Mouse (Mus musculus): ENCODE measurements around the gene Cntnap4.

Cntnap4 gene
- long read RNA-seq, experiment 1: 0 reads
- long read RNA-seq, experiment 2: 0 reads

- intact Hi-C loops (cut with DNase I): loop anchor here (2.0 to 5.0 kb wide), 2 partner anchors 338 to 403 kb away; no protein-coding TSS in a partner anchor
These were observed at the start of gene Cntnap4 for GRCm38 (mm10) chr8:112569471-112570141. TSS of gene Cntnap4 (plus strand) at chr8:112570043.

- intact Hi-C loops (cut with DNase I): no loop called here
These were observed 12.5 kb upstream of the Cntnap4 start for GRCm38 (mm10) chr8:112557376-112557775.

GRCm38 (mm10) chr8:112570541-112570940 is 698 bp downstream of the Cntnap4 start:
- intact Hi-C loops (cut with DNase I): loop anchor here (2.0 to 5.0 kb wide), 2 partner anchors 337 to 402 kb away; no protein-coding TSS in a partner anchor

GRCm38 (mm10) chr8:112571337-112571904 is 1.6 kb downstream of the Cntnap4 start:
- intact Hi-C loops (cut with DNase I): loop anchor here (2.0 to 5.0 kb wide), 2 partner anchors 336 to 401 kb away; no protein-coding TSS in a partner anchor

GRCm38 (mm10) chr8:112581473-112581872 is 11.6 kb downstream of the Cntnap4 start:
- intact Hi-C loops (cut with DNase I): no loop called here

- intact Hi-C loops (cut with DNase I): no loop called here
These were observed 13.6 kb downstream of the Cntnap4 start for GRCm38 (mm10) chr8:112583440-112583839.

GRCm38 (mm10) chr8:112588357-112589051 is 18.7 kb downstream of the Cntnap4 start:
- intact Hi-C loops (cut with DNase I): no loop called here

GRCm38 (mm10) chr8:112589052-112589389 is 19.2 kb downstream of the Cntnap4 start:
- intact Hi-C loops (cut with DNase I): no loop called here

GRCm38 (mm10) chr8:112596023-112596776 is 26.4 kb downstream of the Cntnap4 start:
- intact Hi-C loops (cut with DNase I): no loop called here

- intact Hi-C loops (cut with DNase I): no loop called here
These were observed 30.1 kb downstream of the Cntnap4 start for GRCm38 (mm10) chr8:112599975-112600374.

- intact Hi-C loops (cut with DNase I): no loop called here
These were observed 31.3 kb downstream of the Cntnap4 start for GRCm38 (mm10) chr8:112601150-112601549.

GRCm38 (mm10) chr8:112610121-112610520 is 40.3 kb downstream of the Cntnap4 start:
- intact Hi-C loops (cut with DNase I): no loop called here

- intact Hi-C loops (cut with DNase I): no loop called here
These were observed 58.9 kb downstream of the Cntnap4 start for GRCm38 (mm10) chr8:112628791-112629190.

- intact Hi-C loops (cut with DNase I): no loop called here
These were observed 82.8 kb downstream of the Cntnap4 start for GRCm38 (mm10) chr8:112652657-112653056.

- intact Hi-C loops (cut with DNase I): no loop called here
These were observed 83.4 kb downstream of the Cntnap4 start for GRCm38 (mm10) chr8:112653276-112653675.

- intact Hi-C loops (cut with DNase I): no loop called here
These were observed 84.2 kb downstream of the Cntnap4 start for GRCm38 (mm10) chr8:112653994-112654393.

GRCm38 (mm10) chr8:112664067-112664466 is 94.2 kb downstream of the Cntnap4 start:
- intact Hi-C loops (cut with DNase I): no loop called here

- intact Hi-C loops (cut with DNase I): no loop called here
These were observed 104.8 kb downstream of the Cntnap4 start for GRCm38 (mm10) chr8:112674671-112675070.

GRCm38 (mm10) chr8:112681757-112682156 is 111.9 kb downstream of the Cntnap4 start:
- intact Hi-C loops (cut with DNase I): no loop called here

GRCm38 (mm10) chr8:112695708-112696107 is 125.9 kb downstream of the Cntnap4 start:
- intact Hi-C loops (cut with DNase I): no loop called here

- intact Hi-C loops (cut with DNase I): no loop called here
These were observed 128.3 kb downstream of the Cntnap4 start for GRCm38 (mm10) chr8:112698141-112698540.
